Mouse (Mus musculus) myocyte (in vitro differentiated cells): ENCODE measurements around the gene Timm13. TPM values are rescaled to one million over a fixed set of nuclear protein-coding genes. Genes with fewer than 3 reads are reported as not detected.
A peak's percentile ranks its signal among the peaks of the same experiment; 100 is the strongest.

Experiments used
- H3K27me3 ChIP-seq: one replicate; pipeline ENCODE4 v1.6.1; 2011; ENCODE audit not compliant: control insufficient read depth, insufficient read depth, insufficient read length
- H3K36me3 ChIP-seq: one replicate; pipeline ENCODE4 v1.6.1; 2011; ENCODE audit not compliant: control insufficient read depth, insufficient read depth
- H3K4me2 ChIP-seq: one replicate; pipeline ENCODE4 v1.6.1; 2011; ENCODE audit warnings: low read depth, control low read depth
- H3K4me3 ChIP-seq: one replicate; pipeline ENCODE4 v1.5.1; 2011; ENCODE audit warnings: mild to moderate bottlenecking, control low read depth, moderate library complexity
- H3K79me2 ChIP-seq: one replicate; pipeline ENCODE4 v1.6.1; 2011; ENCODE audit not compliant: control insufficient read depth, insufficient read depth
- H3ac ChIP-seq: one replicate; pipeline ENCODE4 v1.6.1; 2011; ENCODE audit not compliant: control insufficient read depth, insufficient read length
- CEBPB ChIP-seq: IDR thresholded peaks from 2 replicates; pipeline ENCODE4 v1.6.1; 2011; ENCODE audit warnings: mild to moderate bottlenecking, moderate library complexity; ENCODE audit not compliant: poor library complexity, insufficient read depth, severe bottlenecking
- E2F4 ChIP-seq: IDR thresholded peaks from one replicate; pipeline ENCODE4 v1.6.1; 2011; ENCODE audit warnings: mild to moderate bottlenecking, control low read depth, moderate library complexity; ENCODE audit not compliant: insufficient read depth
- MAX ChIP-seq: IDR thresholded peaks from one replicate; pipeline ENCODE4 v1.6.1; 2011; ENCODE audit warnings: low read depth, mild to moderate bottlenecking, control low read depth
- MYOD1 ChIP-seq, 3 experiments: IDR thresholded peaks; one replicate each; pipeline ENCODE4 v1.6.1; 2011; ENCODE audit warnings: control low read depth in 2 of 3, low read depth in 2 of 3, mild to moderate bottlenecking in 2 of 3, moderate library complexity in 1 of 3; ENCODE audit not compliant: insufficient read length in 2 of 3, control insufficient read depth in 1 of 3
- MYOG ChIP-seq, 3 experiments: IDR thresholded peaks; one replicate each; pipeline ENCODE4 v1.6.1; 2011; ENCODE audit warnings: control low read depth in 2 of 3, low read depth in 2 of 3, mild to moderate bottlenecking in 2 of 3; ENCODE audit not compliant: insufficient read length in 2 of 3, control insufficient read depth in 1 of 3, insufficient read depth in 1 of 3
- POLR2A ChIP-seq: IDR thresholded peaks from one replicate; pipeline ENCODE4 v1.6.1; 2011; ENCODE audit warnings: low read depth, mild to moderate bottlenecking, control low read depth, moderate library complexity; ENCODE audit not compliant: insufficient read length
- POLR2AphosphoS2 ChIP-seq: IDR thresholded peaks from one replicate; pipeline ENCODE4 v1.6.1; 2011; ENCODE audit warnings: low read depth, control low read depth; ENCODE audit not compliant: insufficient read length
- REST ChIP-seq: IDR thresholded peaks from one replicate; pipeline ENCODE4 v1.6.1; 2011; ENCODE audit warnings: mild to moderate bottlenecking, control low read depth, moderate library complexity; ENCODE audit not compliant: insufficient read depth, insufficient read length
- SRF ChIP-seq: IDR thresholded peaks from one replicate; pipeline ENCODE4 v1.6.1; 2011; ENCODE audit warnings: low read depth; ENCODE audit not compliant: control insufficient read depth, insufficient read length
- TCF12 ChIP-seq: IDR thresholded peaks from one replicate; pipeline ENCODE4 v1.6.1; 2011; ENCODE audit warnings: mild to moderate bottlenecking, control low read depth; ENCODE audit not compliant: poor library complexity, insufficient read depth, severe bottlenecking
- TCF3 ChIP-seq: IDR thresholded peaks from one replicate; pipeline ENCODE4 v1.6.1; 2011; ENCODE audit warnings: low read depth, control low read depth; ENCODE audit not compliant: insufficient read length
- USF1 ChIP-seq: IDR thresholded peaks from one replicate; pipeline ENCODE4 v1.6.1; 2011; ENCODE audit warnings: low read depth, mild to moderate bottlenecking, control low read depth, moderate library complexity
- polyA plus RNA-seq: library from polyadenylated mRNA; unstranded; fragments of >200 nt; fragmentation: generic; extraction: Trizol; gene quantifications from one replicate; pipeline ENCODE4 v1.2.1, GENCODE M21; 2012; ENCODE audit warnings: missing spikeins

Timm13 gene
- polyA plus RNA-seq, 1 experiment: 225 TPM

GRCm38 (mm10) chr10:80937646-80938045 lies 36.9 kb upstream of the Timm13 start:
- no peak overlapping the region for H3ac ChIP-seq
- H3K36me3 ChIP-seq: no peaks in the 10 kb centered on the region
- no peak overlapping the region for H3K4me3 ChIP-seq
- H3K4me2 ChIP-seq: peak overlapping the region; percentile 58
- TF ChIP-seq MYOG (IDR thresholded peaks at IDR 0.05; ENCODE audit: control insufficient read depth in 1 of 3, insufficient read depth in 1 of 3, insufficient read length in 2 of 3, low read depth in 2 of 3) (peak; percentile 76 to 99 (median 93)), TCF12 (peak; percentile 88), MYOD1 (IDR thresholded peaks at IDR 0.05; ENCODE audit: control insufficient read depth in 1 of 3, insufficient read length in 2 of 3, low read depth in 2 of 3) (peak; percentile 62 to 97 (median 97)), TCF3 (peak; percentile 88), POLR2A (no peak)
- H3K79me2 ChIP-seq: no peaks in the 10 kb centered on the region
- no peaks in the 10 kb centered on the region for H3K27me3 ChIP-seq

GRCm38 (mm10) chr10:80936810-80937164 lies 36.0 kb upstream of the Timm13 start:
- H3K79me2 ChIP-seq: no peaks in the 10 kb centered on the region
- peak overlapping the region; percentile 58 for H3K4me2 ChIP-seq
- no peak overlapping the region for H3K4me3 ChIP-seq
- no peaks in the 10 kb centered on the region for H3K36me3 ChIP-seq
- TF ChIP-seq TCF3 (no peak), MYOD1 (IDR thresholded peaks at IDR 0.05; ENCODE audit: control insufficient read depth in 1 of 3, insufficient read length in 2 of 3, low read depth in 2 of 3) (no peak), POLR2AphosphoS2 (no peak), E2F4 (no peak), MAX (no peak), TCF12 (no peak), POLR2A (no peak), MYOG (IDR thresholded peaks at IDR 0.05; ENCODE audit: control insufficient read depth in 1 of 3, insufficient read depth in 1 of 3, insufficient read length in 2 of 3, low read depth in 2 of 3) (no peak), SRF (no peak), REST (no peak)
- H3K27me3 ChIP-seq: no peaks in the 10 kb centered on the region
- H3ac ChIP-seq: no peak overlapping the region

- TF ChIP-seq MYOD1 (IDR thresholded peaks at IDR 0.05; ENCODE audit: control insufficient read depth in 1 of 3, insufficient read length in 2 of 3, low read depth in 2 of 3) (no peak), CEBPB (no peak), USF1 (no peak), TCF3 (no peak)
- H3K36me3 ChIP-seq: no peaks in the 10 kb centered on the region
- peak overlapping the region; percentile 58 for H3K4me2 ChIP-seq
- H3K4me3 ChIP-seq: no peak overlapping the region
- no peak overlapping the region for H3ac ChIP-seq
- no peaks in the 10 kb centered on the region for H3K79me2 ChIP-seq
- H3K27me3 ChIP-seq: no peaks in the 10 kb centered on the region
Measured at GRCm38 (mm10) chr10:80936135-80936809, 35.5 kb upstream of the Timm13 start.

- Histone ChIP-seq H3K4me3 (no peak overlapping the region), H3ac (no peak overlapping the region), H3K79me2 (peaks cover 4% of the 10 kb centered on the region), H3K36me3 (no peaks in the 10 kb centered on the region), H3K27me3 (no peaks in the 10 kb centered on the region), H3K4me2 (peak overlapping the region; percentile 58)
- TF ChIP-seq MAX (no peak), REST (no peak), E2F4 (no peak), USF1 (no peak), TCF12 (no peak), MYOD1 (IDR thresholded peaks at IDR 0.05; ENCODE audit: control insufficient read depth in 1 of 3, insufficient read length in 2 of 3, low read depth in 2 of 3) (no peak), MYOG (IDR thresholded peaks at IDR 0.05; ENCODE audit: control insufficient read depth in 1 of 3, insufficient read depth in 1 of 3, insufficient read length in 2 of 3, low read depth in 2 of 3) (no peak)
Measured at GRCm38 (mm10) chr10:80935698-80936097, 34.9 kb upstream of the Timm13 start.

GRCm38 (mm10) chr10:80935241-80935640 lies 34.5 kb upstream of the Timm13 start:
- no peak for TF ChIP-seq MYOD1 (IDR thresholded peaks at IDR 0.05; ENCODE audit: control insufficient read depth in 1 of 3, insufficient read length in 2 of 3, low read depth in 2 of 3)
- TF ChIP-seq CEBPB: peak; percentile 78
- Histone ChIP-seq H3K79me2 (peaks cover 9% of the 10 kb centered on the region), H3ac (no peak overlapping the region), H3K4me3 (no peak overlapping the region), H3K27me3 (no peaks in the 10 kb centered on the region), H3K4me2 (no peak overlapping the region), H3K36me3 (no peaks in the 10 kb centered on the region)
